Mouse (Mus musculus) small intestine, adult 2 months (tissue): Measurements from ENCODE around the gene Grxcr1. TPM values are rescaled to one million over a fixed set of nuclear protein-coding genes. Genes with fewer than 3 reads are reported as not detected.

Source experiments
- H3K27ac ChIP-seq: fragments of 200-500 bp; 2 replicates; pipeline ENCODE4 v1.5.1; 2012; ENCODE audit warnings: low read depth, low read length, control low read depth, inconsistent platforms; ENCODE audit not compliant: insufficient read depth
- H3K27me3 ChIP-seq: fragments of 200-500 bp; 2 replicates; pipeline ENCODE4 v1.6.1; 2012; ENCODE audit warnings: mild to moderate bottlenecking, moderate library complexity, low read length, inconsistent platforms; ENCODE audit not compliant: control insufficient read depth, insufficient read depth
- H3K36me3 ChIP-seq: fragments of 200-500 bp; 2 replicates; pipeline ENCODE4 v1.6.1; 2012; ENCODE audit warnings: mild to moderate bottlenecking, low read length, control low read depth, inconsistent platforms; ENCODE audit not compliant: control insufficient read depth, insufficient read depth
- H3K4me1 ChIP-seq: fragments of 200-500 bp; 2 replicates; pipeline ENCODE4 v1.6.1; 2012; ENCODE audit warnings: low read length, inconsistent platforms, mixed read lengths; ENCODE audit not compliant: control insufficient read depth, insufficient read depth, insufficient read length
- H3K4me3 ChIP-seq: fragments of 200-500 bp; 2 replicates; pipeline ENCODE4 v1.5.1; 2012; ENCODE audit warnings: low read depth, mild to moderate bottlenecking, control low read depth, inconsistent platforms, low read length, moderate library complexity
- CTCF ChIP-seq: fragments of 200-500 bp; IDR thresholded peaks from 2 replicates; pipeline ENCODE4 v1.5.1; 2012; ENCODE audit warnings: low read depth, mild to moderate bottlenecking, control low read depth, inconsistent platforms, low read length, moderate library complexity, mixed read lengths; ENCODE audit not compliant: insufficient replicate concordance, insufficient read length; ENCODE audit errors: extremely low read depth
- POLR2A ChIP-seq: fragments of 200-500 bp; IDR thresholded peaks from 2 replicates; pipeline ENCODE4 v1.6.1; 2012; ENCODE audit warnings: low read depth, mild to moderate bottlenecking, control low read depth, inconsistent platforms, low read length, moderate library complexity
- WGBS: fragments of 180-500 bp; shearing (Covaris S2); methylation state at CpG from one replicate; pipeline ENCODE4 v1.1.7; 2018; 5-methylcytosine and 5-hydroxymethylcytosine counted together
- polyA plus RNA-seq: library from polyadenylated mRNA; depleted of rRNA; stranded (reverse); fragments of >200 nt; gene quantifications from 2 replicates; pipeline ENCODE4 v1.2.3, GENCODE M21; 2012

Grxcr1 gene
- polyA plus RNA-seq, 1 experiment, result not detected

DNA sequence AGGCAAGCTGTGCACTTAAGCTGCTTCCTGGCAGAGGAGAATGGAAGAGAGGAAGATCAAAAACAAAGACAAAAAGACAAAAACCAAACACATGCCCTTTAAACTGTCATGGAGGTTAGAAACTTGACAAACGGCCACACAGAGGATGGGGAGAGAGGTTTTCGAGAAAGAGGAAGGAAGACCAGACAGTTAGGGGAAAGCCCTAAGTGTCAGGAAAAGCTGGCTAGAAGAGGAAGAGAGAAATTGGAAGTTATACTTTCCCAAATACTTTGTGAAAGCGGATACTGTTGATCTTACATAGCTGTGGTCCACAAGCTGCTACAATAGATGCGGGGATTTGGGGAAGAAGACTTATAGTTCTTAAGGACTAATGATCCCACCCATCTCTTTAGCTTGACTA lies 17.9 kb downstream of the Grxcr1 start:
- H3K4me1 ChIP-seq, result peaks cover 2% of the 10 kb centered on the region; the same call in 1 of the 2 replicates
- no peaks in the 10 kb centered on the region for H3K36me3 ChIP-seq
- WGBS, result 50% methylated on average over 4 of the region's 4 CpGs
- no peaks in the 10 kb centered on the region for H3K27me3 ChIP-seq
- TF ChIP-seq POLR2A (no peak), CTCF (no peak)
- H3K4me3 ChIP-seq, result no peak overlapping the region
- H3K27ac ChIP-seq, result no peak overlapping the region

DNA sequence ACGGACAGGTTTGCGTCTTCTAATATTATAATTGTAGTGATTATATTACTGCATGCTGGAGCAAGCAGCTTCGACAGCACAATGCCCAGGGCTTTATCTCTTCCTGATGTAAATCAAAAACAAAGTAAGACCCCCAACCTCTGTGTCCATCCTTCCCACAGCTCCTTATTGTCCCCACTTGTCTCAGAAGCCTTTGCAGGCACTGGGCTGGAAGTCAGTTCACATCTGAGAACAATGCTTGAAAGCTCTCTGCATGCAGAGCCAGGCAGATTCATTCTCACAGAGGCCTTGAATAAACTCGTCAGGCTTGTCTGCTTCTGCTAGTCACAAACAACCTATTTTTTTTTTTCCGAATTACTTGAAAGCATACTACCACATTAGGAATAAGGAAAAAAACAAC lies 19.5 kb downstream of the Grxcr1 start:
- Histone ChIP-seq H3K27me3 (no peaks in the 10 kb centered on the region), H3K4me1 (peaks cover 2% of the 10 kb centered on the region; the same call in 1 of the 2 replicates), H3K27ac (no peak overlapping the region), H3K4me3 (no peak overlapping the region), H3K36me3 (no peaks in the 10 kb centered on the region)
- 67% methylated on average over 5 of the region's 5 CpGs for WGBS
- TF ChIP-seq CTCF, result no peak
- no peak for TF ChIP-seq POLR2A

- H3K4me3 ChIP-seq, result no peak overlapping the region
- no peaks in the 10 kb centered on the region for H3K36me3 ChIP-seq
- WGBS, result 75% methylated on average over 3 of the region's 3 CpGs
- no peaks in the 10 kb centered on the region for H3K27me3 ChIP-seq
- H3K27ac ChIP-seq, result no peak overlapping the region
- no peaks in the 10 kb centered on the region for H3K4me1 ChIP-seq
- TF ChIP-seq POLR2A (no peak), CTCF (no peak)
Observed at GRCm38 (mm10) chr5:68057574-68057973, 25.9 kb downstream of the Grxcr1 start.

DNA sequence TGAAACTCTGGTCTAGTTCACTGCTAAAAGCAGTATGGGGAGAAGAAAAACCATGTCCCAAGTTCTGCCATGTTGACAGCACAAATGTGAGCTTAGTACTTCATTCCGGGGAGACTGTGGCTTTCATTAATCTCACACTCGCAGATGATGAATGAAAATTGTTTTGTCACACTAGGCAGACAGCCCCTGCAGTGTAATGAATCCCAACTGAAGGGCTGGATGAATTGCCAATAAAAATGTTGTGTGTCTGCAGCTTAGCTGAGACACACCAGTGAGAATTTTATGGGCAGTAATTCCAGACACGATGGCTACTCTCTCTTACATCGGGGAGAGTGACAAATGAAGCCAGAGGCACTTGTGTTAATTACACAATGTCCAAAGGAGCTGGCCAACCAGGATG lies 37.1 kb downstream of the Grxcr1 start:
- 70% methylated on average over 4 of the region's 4 CpGs for WGBS
- Histone ChIP-seq H3K4me3 (no peak overlapping the region), H3K27ac (no peak overlapping the region), H3K4me1 (no peaks in the 10 kb centered on the region), H3K36me3 (no peaks in the 10 kb centered on the region), H3K27me3 (no peaks in the 10 kb centered on the region)
- TF ChIP-seq POLR2A, result no peak
- TF ChIP-seq CTCF, result no peak

GRCm38 (mm10) chr5:68070308-68070707 lies 38.7 kb downstream of the Grxcr1 start:
- WGBS, result 84% methylated on average over 3 of the region's 3 CpGs
- Histone ChIP-seq H3K27ac (no peak overlapping the region), H3K36me3 (no peaks in the 10 kb centered on the region), H3K4me3 (no peak overlapping the region), H3K4me1 (no peaks in the 10 kb centered on the region), H3K27me3 (no peaks in the 10 kb centered on the region)
- TF ChIP-seq POLR2A (no peak), CTCF (no peak)

DNA sequence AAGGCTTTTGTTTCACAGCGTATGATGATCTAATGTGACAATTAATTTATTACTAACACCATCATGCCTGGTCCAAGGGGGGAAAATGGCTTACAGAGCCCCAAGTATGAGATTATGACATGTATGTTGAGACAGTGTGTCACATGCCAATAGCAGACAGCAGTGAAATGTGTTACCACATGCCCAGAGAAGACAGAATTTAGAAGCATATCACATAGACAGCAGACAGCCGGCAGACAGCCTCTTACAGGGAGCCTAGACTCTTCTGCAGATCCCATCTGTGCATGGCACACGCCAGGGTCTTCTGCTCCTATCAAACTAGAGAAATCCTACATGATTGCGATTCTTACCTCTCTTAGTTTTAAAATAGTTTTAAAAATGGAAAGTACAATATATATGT lies 40.2 kb downstream of the Grxcr1 start:
- TF ChIP-seq CTCF (no peak), POLR2A (no peak)
- no peaks in the 10 kb centered on the region for H3K4me1 ChIP-seq
- H3K4me3 ChIP-seq, result no peak overlapping the region
- 88% methylated on average over 4 of the region's 4 CpGs for WGBS
- H3K27ac ChIP-seq, result no peak overlapping the region
- no peaks in the 10 kb centered on the region for H3K36me3 ChIP-seq
- no peaks in the 10 kb centered on the region for H3K27me3 ChIP-seq

- H3K4me1 ChIP-seq, result no peaks in the 10 kb centered on the region
- no peak overlapping the region for H3K4me3 ChIP-seq
- TF ChIP-seq POLR2A (no peak), CTCF (no peak)
- 76% methylated on average over 7 of the region's 7 CpGs for WGBS
- H3K27me3 ChIP-seq, result no peaks in the 10 kb centered on the region
- no peaks in the 10 kb centered on the region for H3K36me3 ChIP-seq
- no peak overlapping the region for H3K27ac ChIP-seq
Observed at GRCm38 (mm10) chr5:68086535-68087098, 55.0 kb downstream of the Grxcr1 start.
